Mouse (Mus musculus) forebrain, embryonic 14.5 days (tissue): ENCODE measurements at regions not wholly inside any gene's neighbourhood (a gene's known extent, or its start where the extent isn't known, plus 50 kb on each side); places are given as distances from the start of the nearest gene placed in this dataset.

Experiments used
- ATAC-seq: fragments of 200-750 bp; cut with Nextera tagmentation; 2 replicates; pipeline ENCODE4 v1.8.0; 2017; ENCODE audit warnings: mild to moderate bottlenecking, moderate library complexity
- DNase-seq: peaks from one replicate; pipeline ENCODE4 v3.0.0-alpha.2; 2015; ENCODE audit warnings: low spot score
- H3K27ac ChIP-seq: fragments of 300-500 bp; sonication (generic); 2 replicates; pipeline ENCODE4 v1.5.1; 2014; ENCODE audit warnings: low read depth, mild to moderate bottlenecking, control low read depth, low read length, moderate library complexity
- H3K27me3 ChIP-seq: fragments of 300-500 bp; sonication (generic); replicated peaks from 2 replicates; pipeline ENCODE4 v1.6.1; 2014; ENCODE audit warnings: low read length, control low read depth, mixed read lengths; ENCODE audit not compliant: control insufficient read depth, insufficient read depth
- H3K36me3 ChIP-seq: fragments of 300-500 bp; sonication (generic); 2 replicates; pipeline ENCODE4 v1.6.1; 2014; ENCODE audit warnings: low read length, control low read depth; ENCODE audit not compliant: control insufficient read depth, insufficient read depth
- H3K4me1 ChIP-seq: fragments of 300-500 bp; sonication (generic); 2 replicates; pipeline ENCODE4 v1.6.1; 2014; ENCODE audit warnings: antibody characterized with exemption, low read length, control low read depth; ENCODE audit not compliant: control insufficient read depth, insufficient read depth
- H3K4me2 ChIP-seq: fragments of 300-500 bp; sonication (generic); 2 replicates; pipeline ENCODE4 v1.6.1; 2014; ENCODE audit warnings: mild to moderate bottlenecking, control low read depth, low read length
- H3K4me3 ChIP-seq: fragments of 300-500 bp; sonication (generic); 2 replicates; pipeline ENCODE4 v1.5.1; 2014; ENCODE audit warnings: low read depth, low read length, control low read depth
- H3K9ac ChIP-seq: fragments of 300-500 bp; sonication (generic); 2 replicates; pipeline ENCODE4 v1.6.1; 2014; ENCODE audit warnings: mild to moderate bottlenecking, low read length, control low read depth, moderate library complexity
- H3K9me3 ChIP-seq: fragments of 300-500 bp; sonication (generic); replicated peaks from 2 replicates; pipeline ENCODE4 v1.6.1; 2016; ENCODE audit warnings: low read length, control low read depth, mixed read lengths; ENCODE audit not compliant: control insufficient read depth
- WGBS: fragments of 180-500 bp; shearing (Covaris S2); extraction: QIAGEN DNeasy Blood & Tissue Kit; methylation state at CpG from one replicate; pipeline ENCODE4 v1.1.7; 2014; 5-methylcytosine and 5-hydroxymethylcytosine counted together

GRCm38 (mm10) chr17:9164501-9164900 is 176.4 kb downstream of the 1700010I14Rik start:
- DNase-seq (no peak), ATAC-seq (no peak)
- Histone ChIP-seq H3K4me2 (no peak overlapping the region), H3K4me1 (peaks cover 9% of the 10 kb centered on the region; the same call in 1 of the 2 replicates), H3K27ac (no peak overlapping the region), H3K4me3 (no peak overlapping the region), H3K9me3 (no peaks in the 10 kb centered on the region), H3K27me3 (no peaks in the 10 kb centered on the region), H3K36me3 (no peaks in the 10 kb centered on the region), H3K9ac (no peak overlapping the region)
- WGBS, result 90% methylated on average over 5 of the region's 5 CpGs

GRCm38 (mm10) chr17:9167161-9167560 is 179.0 kb downstream of the 1700010I14Rik start:
- Histone ChIP-seq H3K9me3 (no peaks in the 10 kb centered on the region), H3K27ac (peak overlapping the region; percentile 75), H3K9ac (peak overlapping the region; percentile 82), H3K36me3 (no peaks in the 10 kb centered on the region), H3K27me3 (no peaks in the 10 kb centered on the region), H3K4me2 (peak overlapping the region; percentile 95), H3K4me3 (peak overlapping the region; percentile 43), H3K4me1 (peaks cover 9% of the 10 kb centered on the region; the same call in 1 of the 2 replicates)
- peak; percentile 86 for DNase-seq
- under 1% methylated on average over 10 of the region's 10 CpGs for WGBS
- peak; percentile 75 for ATAC-seq

- ATAC-seq, result peak; percentile 27
- WGBS, result under 1% methylated on average over 20 of the region's 20 CpGs
- DNase-seq, result peak; percentile 60
- H3K4me3 ChIP-seq, result peak overlapping the region; percentile 43
- H3K9me3 ChIP-seq, result no peaks in the 10 kb centered on the region
- peak overlapping the region; percentile 75 for H3K27ac ChIP-seq
- H3K36me3 ChIP-seq, result no peaks in the 10 kb centered on the region
- peak overlapping the region; percentile 82 for H3K9ac ChIP-seq
- no peaks in the 10 kb centered on the region for H3K27me3 ChIP-seq
- peaks cover 9% of the 10 kb centered on the region; the same call in 1 of the 2 replicates for H3K4me1 ChIP-seq
- peak overlapping the region; percentile 95 for H3K4me2 ChIP-seq
Observed at GRCm38 (mm10) chr17:9167571-9168201, 179.6 kb downstream of the 1700010I14Rik start.

GRCm38 (mm10) chr17:9168411-9168810 is 180.3 kb downstream of the 1700010I14Rik start:
- Histone ChIP-seq H3K27me3 (no peaks in the 10 kb centered on the region), H3K27ac (peak overlapping the region; percentile 75; the same call in 1 of the 2 replicates), H3K4me2 (peak overlapping the region; percentile 95), H3K9ac (peak overlapping the region; percentile 82), H3K9me3 (no peaks in the 10 kb centered on the region), H3K36me3 (no peaks in the 10 kb centered on the region), H3K4me1 (peaks cover 9% of the 10 kb centered on the region; the same call in 1 of the 2 replicates), H3K4me3 (peak overlapping the region; percentile 43)
- peak; percentile 73 for ATAC-seq
- 0% methylated on average over 5 of the region's 5 CpGs for WGBS
- peak; percentile 91 for DNase-seq

GRCm38 (mm10) chr17:9169371-9169770 is 181.2 kb downstream of the 1700010I14Rik start:
- DNase-seq, result peak; percentile 92
- ATAC-seq, result no peak
- Histone ChIP-seq H3K27me3 (no peaks in the 10 kb centered on the region), H3K36me3 (no peaks in the 10 kb centered on the region), H3K9me3 (no peaks in the 10 kb centered on the region), H3K9ac (no peak overlapping the region), H3K4me2 (no peak overlapping the region), H3K4me1 (peaks cover 9% of the 10 kb centered on the region; the same call in 1 of the 2 replicates), H3K27ac (no peak overlapping the region), H3K4me3 (no peak overlapping the region)
- WGBS, result 15% methylated on average over 11 of the region's 11 CpGs

GRCm38 (mm10) chr17:9197160-9197559 is 209.0 kb downstream of the 1700010I14Rik start:
- H3K4me2 ChIP-seq, result no peak overlapping the region
- WGBS, result 87% methylated on average over 5 of the region's 5 CpGs
- H3K9me3 ChIP-seq, result no peaks in the 10 kb centered on the region
- no peaks in the 10 kb centered on the region for H3K27me3 ChIP-seq
- no peak overlapping the region for H3K27ac ChIP-seq
- no peak overlapping the region for H3K9ac ChIP-seq
- no peaks in the 10 kb centered on the region for H3K36me3 ChIP-seq
- H3K4me1 ChIP-seq, result no peaks in the 10 kb centered on the region
- DNase-seq (no peak), ATAC-seq (no peak)
- H3K4me3 ChIP-seq, result no peak overlapping the region

GRCm38 (mm10) chr17:9200386-9200785 is 212.3 kb downstream of the 1700010I14Rik start:
- Histone ChIP-seq H3K27me3 (no peaks in the 10 kb centered on the region), H3K36me3 (no peaks in the 10 kb centered on the region), H3K9me3 (no peaks in the 10 kb centered on the region), H3K4me3 (no peak overlapping the region), H3K9ac (no peak overlapping the region), H3K4me2 (no peak overlapping the region), H3K27ac (no peak overlapping the region), H3K4me1 (no peaks in the 10 kb centered on the region)
- no peak for ATAC-seq
- 93% methylated on average over 7 of the region's 7 CpGs for WGBS
- DNase-seq, result no peak

GRCm38 (mm10) chr17:9202496-9202895 is 214.4 kb downstream of the 1700010I14Rik start:
- Histone ChIP-seq H3K4me2 (no peak overlapping the region), H3K9ac (no peak overlapping the region), H3K9me3 (no peaks in the 10 kb centered on the region), H3K27me3 (no peaks in the 10 kb centered on the region), H3K4me1 (no peaks in the 10 kb centered on the region), H3K4me3 (no peak overlapping the region), H3K36me3 (no peaks in the 10 kb centered on the region), H3K27ac (no peak overlapping the region)
- WGBS, result 2% methylated on average over 2 of the region's 2 CpGs
- DNase-seq (no peak), ATAC-seq (no peak)

GRCm38 (mm10) chr17:9210626-9211025 is 211.2 kb upstream of the Gm17728 start:
- H3K27ac ChIP-seq, result no peak overlapping the region
- no peaks in the 10 kb centered on the region for H3K9me3 ChIP-seq
- no peak overlapping the region for H3K4me2 ChIP-seq
- no peak overlapping the region for H3K9ac ChIP-seq
- WGBS, result 54% methylated on average over 2 of the region's 2 CpGs
- H3K27me3 ChIP-seq, result no peaks in the 10 kb centered on the region
- no peak overlapping the region for H3K4me3 ChIP-seq
- H3K4me1 ChIP-seq, result no peaks in the 10 kb centered on the region
- ATAC-seq (peak; percentile 34; the same call in 1 of the 2 replicates), DNase-seq (peak; percentile 32)
- no peaks in the 10 kb centered on the region for H3K36me3 ChIP-seq
